Mouse (Mus musculus) heart, adult 18-20 months (tissue): ENCODE measurements at regions not wholly inside any gene's neighbourhood (a gene's known extent, or its start where the extent isn't known, plus 50 kb on each side); places are given as distances from the start of the nearest gene placed in this dataset.

Experiments used
- DNase-seq, 2 experiments: peaks; one replicate each; pipeline ENCODE4 v3.0.0; 2021 to 2022; ENCODE audit warnings: mixed read lengths in 1 of 2

DNA sequence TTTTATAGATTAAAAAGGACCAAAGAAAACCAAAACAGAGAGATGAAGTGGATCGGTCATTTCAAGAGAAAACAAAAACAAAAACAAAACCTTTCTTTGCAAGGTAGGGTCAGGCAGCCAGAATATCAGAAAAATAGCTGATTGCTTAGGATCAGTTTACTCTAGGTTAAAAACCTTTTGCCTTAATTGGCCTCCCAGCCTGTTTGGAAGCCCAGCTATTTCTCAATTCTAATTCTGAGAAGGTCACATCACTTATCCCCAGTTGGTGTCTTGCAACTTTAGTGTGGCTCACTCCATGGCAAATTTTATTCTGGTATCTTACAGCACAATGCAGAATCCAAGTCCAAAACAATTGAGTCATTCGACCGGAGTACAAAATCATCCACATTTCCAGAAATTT, 70.0 kb downstream of the 1190002N15Rik start:
- DNase-seq = no peak

DNA sequence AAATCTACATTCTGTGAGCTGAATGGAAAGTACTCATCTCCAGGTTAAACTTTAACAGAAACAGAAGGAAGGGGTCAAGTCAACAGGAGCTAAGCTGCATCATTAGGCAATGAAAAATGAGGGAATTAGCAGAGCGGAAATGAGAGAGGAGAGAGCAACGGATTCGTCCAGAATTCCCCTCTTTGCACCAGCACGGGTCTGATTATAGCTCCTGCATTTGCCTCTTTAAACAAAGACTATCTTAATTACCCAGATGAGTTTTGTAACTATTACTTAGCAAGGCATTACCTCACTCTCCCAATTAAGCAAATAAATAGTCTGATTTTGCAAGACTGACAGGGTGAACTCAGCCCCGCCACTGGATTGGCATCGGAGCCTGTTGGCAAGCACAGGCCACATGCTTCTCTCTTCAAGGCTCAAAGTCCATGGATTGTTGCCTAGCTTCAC, 81.8 kb downstream of the 1190002N15Rik start:
- DNase-seq = peak; percentile 16 to 43

DNA sequence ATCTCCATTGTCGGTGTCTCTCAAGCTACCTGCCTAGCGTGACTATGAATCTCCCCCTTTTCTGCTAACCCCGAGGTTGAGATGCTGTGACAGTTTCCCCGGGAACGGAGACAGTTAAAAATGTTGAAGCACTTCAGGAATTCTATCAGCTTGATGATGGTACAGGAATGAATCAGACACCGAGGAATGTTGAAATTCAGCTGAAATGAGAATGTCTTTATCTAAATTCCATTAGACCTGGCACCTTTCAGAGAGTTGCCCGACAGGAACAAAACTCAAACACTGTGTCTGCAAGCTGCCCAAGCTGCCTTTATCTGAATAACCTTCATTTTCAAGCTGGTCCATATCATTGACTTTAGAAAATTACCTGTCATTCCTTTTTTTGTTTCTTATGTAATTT, 82.4 kb downstream of the 1190002N15Rik start:
- no peak for DNase-seq

DNA sequence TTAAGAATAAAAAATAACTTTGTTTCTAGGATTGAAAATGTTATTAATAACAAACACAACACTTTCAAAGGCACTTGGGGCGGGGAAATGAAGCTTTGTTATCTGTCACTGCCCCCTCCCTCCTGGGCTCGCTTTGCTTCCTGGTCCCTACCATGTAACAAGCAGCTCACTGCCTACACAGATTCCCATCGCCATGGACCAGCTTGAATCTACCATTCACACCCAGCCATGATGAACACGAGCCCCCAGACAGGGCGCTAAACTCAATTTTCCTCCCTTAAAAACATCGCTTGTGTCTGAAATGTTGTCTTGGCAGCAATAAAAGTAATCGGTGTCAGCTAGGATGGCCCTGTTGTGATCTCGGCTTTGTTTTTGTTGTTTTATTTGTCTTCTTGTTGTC, 88.0 kb downstream of the 1190002N15Rik start:
- DNase-seq = no peak

DNA sequence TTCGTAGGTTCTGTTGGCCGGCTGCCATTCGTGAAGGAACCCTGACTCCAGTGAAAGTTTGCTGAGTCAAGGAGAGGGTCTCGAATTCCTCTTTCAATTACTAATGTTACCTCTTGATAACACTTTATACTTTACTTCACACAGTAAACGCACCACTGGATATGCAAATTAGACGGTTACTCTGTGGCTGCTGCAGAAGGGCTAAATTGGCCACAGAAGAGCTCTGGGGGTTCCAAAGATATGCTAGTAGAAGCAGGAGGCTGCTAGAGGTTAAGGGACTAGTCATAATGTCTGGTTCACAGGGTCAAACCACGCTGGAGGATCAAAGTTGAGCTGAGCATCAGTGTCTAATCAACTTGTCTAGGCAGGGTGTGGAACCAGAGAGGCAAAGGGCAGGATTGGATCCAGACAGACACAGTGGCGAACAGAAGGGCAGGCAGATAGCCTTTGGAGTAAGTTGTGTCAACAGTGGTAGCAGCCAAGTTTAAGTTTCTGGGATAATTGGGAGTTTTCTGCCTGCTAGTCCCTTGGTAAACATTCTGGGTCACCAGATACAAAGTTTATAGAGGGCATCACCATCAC, 91.6 kb downstream of the 1190002N15Rik start:
- no peak for DNase-seq

DNA sequence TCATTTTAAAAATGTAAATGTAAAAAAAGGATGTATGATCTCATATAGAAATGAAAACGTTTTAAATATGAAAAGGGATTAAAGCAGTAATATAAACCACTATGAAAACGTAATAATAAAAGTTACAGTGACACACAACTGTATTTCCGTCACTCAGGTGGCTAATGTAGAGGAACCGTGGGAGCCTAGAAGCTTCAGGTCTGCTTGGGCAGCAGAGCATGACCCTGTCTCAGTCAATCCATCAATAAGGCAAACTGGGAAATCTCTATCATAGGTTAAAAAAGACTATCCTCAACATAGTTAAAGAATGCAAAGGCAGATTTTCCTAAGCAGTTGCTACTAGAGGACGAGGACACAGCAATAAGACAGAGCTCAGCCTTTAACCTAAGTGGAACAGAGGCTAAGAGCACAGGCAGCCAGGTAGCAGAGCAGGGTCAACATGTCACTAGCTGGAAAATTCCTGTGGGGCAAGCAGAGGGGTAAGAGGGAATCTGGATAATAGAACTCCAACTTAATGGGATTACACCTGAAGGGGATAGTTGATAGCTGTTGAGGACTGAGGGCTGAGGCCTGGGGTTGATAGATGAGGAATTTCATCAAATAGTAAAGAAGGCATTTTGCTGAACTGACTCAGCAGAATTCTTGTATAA, 93.6 kb downstream of the 1190002N15Rik start:
- DNase-seq = no peak

DNA sequence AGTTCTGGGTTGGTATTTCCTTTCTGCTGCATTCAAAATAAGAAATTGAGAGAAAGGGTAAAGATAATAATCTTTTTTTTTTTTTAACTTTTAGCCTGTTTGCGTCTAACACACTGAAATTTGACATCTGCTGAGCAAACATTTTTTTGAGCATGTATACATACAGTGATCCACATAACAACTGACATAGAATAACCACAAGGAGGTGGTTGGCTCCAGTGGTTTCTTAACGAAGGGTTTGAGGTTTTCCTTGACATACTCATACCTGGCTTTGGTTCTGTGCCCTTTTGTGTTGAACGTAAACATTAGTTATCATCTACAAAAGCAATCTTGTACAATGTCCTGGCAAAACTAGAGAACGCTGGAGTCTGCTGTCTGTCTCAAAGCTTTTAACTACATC, 96.5 kb downstream of the 1190002N15Rik start:
- no peak for DNase-seq

DNA sequence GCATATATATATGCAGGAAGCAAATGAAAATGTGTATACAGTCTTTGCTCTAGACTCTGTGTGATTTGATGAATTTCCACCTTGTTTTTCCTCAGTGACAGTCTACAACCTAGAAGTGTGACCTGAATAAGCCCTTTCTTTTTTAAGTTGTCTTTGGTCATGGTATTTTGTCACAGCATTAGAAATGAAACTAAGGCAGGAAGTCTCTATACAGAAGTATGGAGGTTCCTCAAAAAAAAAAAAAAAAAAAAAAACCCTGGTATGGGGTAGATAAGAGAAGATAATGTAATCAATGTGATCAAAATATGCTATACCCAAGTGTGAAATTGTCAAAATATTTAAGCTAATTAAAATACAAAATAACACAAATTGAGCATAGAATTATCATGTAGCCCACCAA, 104.4 kb downstream of the 1190002N15Rik start:
- DNase-seq = no peak

DNA sequence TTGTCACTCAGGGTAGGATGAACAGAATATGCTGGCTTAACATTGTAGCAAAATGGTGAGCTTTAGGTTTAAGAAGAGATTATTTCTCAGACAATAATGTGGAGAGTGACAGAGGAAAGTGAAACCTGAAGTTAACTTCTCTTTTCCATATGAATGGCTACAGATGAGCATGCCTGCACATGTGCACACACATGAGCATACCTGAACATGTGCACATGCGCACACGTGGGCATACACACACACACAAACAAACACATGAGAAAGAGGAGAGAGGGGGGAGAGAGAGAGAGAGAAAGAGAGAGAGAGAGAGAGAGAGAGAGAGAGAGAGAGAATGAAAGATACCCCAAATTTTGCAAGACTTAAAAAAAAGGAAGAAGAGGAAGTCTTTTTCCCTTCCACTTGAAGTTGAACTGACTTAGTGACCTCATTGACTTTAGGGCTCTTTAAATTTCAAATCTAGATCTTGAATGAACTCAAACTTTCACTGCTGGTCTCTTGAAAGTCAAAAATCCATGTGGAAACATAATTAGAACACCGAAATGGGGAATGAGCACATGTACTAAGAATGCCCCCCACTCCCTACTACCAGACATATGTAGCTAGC, 105.6 kb downstream of the 1190002N15Rik start:
- DNase-seq = no peak

DNA sequence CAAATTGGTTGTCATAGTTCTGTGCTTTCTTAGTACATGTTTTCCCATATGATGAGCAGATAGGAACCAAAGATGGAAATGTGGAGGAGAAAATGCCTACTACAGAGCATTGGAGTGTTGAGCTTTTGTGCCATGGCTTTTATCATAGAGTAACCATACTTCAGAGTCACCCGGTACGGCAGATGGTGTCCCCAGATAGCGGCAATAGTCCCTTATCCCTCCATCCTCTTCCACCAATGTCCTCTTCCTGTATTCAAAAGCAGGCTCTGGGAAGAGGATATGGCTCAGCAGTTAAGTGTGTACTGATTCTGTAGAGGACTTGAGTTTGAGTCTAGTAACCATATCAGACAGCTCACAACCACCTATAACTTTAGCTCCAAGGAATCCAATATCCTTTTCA, 106.3 kb downstream of the 1190002N15Rik start:
- DNase-seq = no peak

DNA sequence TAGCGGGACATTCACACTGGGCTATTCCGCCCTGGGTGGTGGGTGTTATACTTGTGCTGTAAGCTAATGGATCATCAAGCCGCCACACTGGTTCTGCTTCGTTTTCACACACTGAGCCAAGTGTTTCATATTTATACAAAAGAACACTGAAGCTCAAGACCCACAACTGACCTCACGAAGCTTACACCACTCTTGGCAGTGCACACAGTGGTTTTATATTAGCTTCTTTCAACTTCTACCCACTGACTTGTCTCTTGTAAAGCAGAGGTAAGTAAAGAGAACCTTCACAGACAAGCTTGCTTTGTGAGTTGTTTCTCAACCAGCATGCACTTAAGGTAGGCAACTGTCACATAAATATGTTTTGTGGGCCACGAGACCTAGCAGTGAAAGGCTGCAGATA, 106.9 kb downstream of the 1190002N15Rik start:
- DNase-seq = no peak

DNA sequence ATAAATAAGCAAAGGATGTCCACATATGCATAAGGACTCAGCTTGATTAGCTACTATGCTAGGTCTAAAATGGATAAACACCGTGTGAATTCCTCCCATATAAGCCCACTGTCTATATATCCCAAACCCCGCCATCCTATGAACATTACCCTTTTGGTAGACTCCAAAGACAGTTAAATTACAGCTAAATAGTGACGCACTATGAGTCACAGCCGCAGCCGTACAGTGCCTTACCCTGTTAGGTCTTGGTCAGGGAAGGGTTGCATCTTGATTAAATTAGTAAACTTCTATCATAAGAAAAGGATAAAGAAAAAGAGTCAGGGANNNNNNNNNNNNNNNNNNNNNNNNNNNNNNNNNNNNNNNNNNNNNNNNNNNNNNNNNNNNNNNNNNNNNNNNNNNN, 111.1 kb downstream of the 1190002N15Rik start:
- DNase-seq = no peak

DNA sequence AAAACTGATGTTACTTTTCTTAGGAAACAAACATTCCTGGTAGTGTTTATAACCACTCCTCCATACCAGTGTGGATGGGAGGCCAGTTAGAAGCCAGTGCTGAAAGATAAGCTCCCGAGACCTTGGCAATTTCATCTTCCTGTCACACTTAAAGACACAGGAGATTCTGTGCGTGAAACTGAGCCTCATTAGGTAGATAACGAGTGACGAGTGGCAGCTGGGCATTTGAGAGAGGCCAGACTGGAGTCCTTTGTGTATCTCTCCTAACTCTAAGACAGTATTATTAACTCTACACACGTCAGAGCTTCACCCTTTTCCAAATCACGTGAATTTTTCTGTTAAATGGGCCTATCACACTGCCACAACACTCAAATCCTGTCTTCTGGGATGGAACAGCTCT, 112.1 kb downstream of the 1190002N15Rik start:
- no peak for DNase-seq

DNA sequence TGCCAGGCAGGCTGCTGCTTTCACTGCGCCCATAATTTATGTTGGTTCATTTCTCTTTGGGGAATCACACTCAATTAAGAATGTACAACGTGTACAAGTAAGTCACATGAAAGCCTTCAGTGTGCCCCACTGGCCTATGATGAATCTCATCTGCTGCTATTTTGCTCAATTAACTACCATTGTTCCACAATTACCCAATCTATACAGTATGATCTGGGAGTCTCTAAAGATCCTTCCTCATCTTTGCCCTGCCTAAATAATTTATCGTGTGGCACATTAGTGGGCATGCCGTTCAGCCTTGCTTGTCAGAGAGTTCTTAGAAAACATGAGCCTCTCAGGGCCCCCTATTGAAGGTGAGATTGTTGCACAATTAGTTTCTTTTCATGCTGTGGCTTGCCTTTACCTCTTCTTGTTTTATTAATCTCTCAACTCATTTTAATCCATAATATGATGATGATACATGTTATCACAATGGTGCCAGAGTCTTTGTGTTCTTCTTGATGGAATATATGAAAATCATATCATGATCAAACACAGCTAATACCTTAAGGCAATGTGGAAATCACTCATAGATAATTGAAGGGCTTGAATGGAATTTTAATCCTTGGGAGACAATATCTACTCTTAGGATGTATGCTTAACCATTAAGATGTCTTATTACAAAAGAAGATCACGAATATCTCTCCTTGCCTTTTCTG, 113.3 kb downstream of the 1190002N15Rik start:
- no peak for DNase-seq

DNA sequence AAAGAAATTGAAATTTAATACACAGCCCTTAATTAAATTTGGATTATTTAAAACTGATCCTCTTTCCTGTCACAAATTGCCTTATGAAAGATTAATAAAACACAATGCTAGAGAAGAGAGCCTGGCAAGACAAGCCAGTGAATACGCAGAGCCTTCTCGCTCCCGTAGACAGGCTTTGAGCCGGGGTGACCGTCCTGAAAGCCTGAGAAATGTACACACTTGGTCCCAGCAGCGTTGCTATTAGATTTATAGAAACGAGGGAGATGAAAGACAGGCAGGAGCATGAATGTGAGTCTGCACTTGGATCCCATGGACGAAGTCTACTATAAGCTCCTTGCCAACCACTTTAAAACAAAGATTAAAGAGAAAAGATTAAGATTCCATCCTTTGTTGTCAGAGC, 127.3 kb downstream of the 1190002N15Rik start:
- no peak for DNase-seq

DNA sequence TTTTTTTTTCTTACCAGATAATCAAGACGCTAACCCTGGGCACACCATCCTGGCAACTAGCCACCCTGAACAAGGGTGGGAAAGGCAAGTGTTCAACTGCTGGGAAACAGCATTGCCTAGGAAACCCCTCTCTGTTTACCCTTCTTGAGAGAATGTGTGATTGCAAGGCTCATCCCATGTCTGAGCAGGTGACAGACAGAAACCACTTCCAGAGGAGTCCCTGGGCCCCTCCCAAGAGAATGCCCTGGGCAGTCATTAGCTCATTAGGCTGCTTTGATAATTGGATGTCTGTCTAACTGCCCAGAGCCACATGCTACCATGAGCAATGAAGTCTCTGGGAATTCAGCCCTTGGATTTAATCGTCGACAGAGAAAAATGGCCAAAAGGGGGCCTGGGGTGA, 127.8 kb downstream of the 1190002N15Rik start:
- no peak for DNase-seq

DNA sequence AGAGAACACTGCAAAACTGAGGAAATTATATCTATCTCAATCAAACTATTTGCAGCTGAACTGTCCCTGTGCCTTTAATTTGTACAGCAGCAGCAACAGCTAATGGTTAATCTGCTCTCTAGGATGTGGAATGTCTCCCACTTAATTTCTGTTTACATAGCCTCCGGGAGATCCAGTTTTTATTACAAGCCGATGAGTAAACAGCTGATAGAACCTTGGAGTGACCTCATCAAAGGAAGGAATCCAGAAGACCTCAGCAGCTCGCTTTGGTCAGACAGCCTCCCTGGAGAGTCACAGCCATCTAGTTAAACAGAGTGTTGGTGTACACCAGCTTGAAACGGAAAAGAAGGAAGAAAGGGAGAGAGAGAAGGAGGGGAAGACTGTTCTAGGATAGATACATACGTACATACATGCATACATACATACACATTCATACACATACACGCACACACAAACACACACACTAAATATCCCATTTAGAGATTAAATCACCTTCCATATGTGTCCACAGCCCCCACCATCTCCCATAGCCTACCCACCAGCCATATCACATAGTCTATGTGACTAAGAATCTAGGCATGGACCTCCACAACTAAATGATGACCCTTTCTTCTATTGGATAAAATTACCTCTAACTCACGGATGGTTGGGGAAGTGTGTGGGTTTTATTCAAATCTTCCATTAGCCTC, 129.1 kb downstream of the 1190002N15Rik start:
- DNase-seq = no peak

DNA sequence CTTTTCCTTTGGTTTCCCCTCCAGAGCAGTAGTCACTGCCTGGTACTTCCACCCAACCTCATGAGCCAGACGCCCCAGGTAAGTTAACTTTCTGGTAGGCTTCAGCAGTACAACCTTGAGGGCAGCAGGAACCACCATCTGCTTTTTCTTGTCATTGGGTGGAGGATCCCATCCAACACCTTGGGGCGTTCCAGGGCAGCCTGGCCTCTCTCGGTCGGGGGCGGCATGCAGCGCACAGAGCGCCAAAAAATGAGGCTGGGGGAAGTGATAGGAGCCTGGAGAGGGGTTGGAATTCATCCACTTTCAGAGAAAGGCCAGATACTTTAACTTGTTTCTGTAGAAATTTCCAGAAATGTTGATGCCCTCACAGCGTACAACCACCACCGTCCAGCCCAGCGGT, 130.2 kb downstream of the 1190002N15Rik start:
- DNase-seq = no peak

DNA sequence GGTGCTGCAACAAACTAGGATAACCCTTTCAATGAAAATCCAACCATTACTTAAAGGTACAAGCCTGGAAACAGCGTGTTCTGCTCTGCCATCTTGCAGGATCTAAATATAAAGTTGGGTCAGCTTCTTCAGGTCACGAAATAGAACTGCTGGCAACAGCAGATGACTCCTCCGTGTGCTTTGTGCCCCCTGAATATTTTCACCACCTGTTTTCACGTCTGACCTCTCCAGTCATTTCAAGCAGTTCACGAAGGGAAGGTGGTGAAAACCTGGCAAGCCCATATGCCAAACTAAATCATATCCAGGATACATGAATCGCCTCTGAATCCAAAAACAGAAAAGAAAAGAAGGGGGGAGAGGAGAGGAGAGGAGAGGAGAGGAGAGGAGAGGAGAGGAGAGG, 133.3 kb downstream of the 1190002N15Rik start:
- peak in 1 of 2 experiments; percentile 2 for DNase-seq

DNA sequence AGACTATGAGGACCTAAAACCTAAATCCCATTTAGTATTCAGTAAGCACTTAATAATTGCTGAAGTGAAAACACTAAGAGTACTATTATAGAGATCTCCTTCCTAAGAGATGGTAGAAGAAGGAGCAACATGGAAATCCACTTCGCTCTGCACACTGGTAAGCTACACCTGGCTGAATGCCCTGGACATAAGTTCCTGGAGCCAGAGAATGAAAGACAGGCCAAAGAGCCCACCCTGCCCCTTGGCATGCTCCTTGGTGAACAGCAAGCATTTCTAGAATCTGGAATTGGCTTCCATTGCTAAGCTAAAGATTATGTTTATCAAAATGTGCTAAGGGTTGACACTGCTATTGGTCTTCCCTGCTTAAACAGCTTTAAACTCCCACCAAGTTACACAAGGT, 137.3 kb downstream of the 1190002N15Rik start:
- DNase-seq = no peak

DNA sequence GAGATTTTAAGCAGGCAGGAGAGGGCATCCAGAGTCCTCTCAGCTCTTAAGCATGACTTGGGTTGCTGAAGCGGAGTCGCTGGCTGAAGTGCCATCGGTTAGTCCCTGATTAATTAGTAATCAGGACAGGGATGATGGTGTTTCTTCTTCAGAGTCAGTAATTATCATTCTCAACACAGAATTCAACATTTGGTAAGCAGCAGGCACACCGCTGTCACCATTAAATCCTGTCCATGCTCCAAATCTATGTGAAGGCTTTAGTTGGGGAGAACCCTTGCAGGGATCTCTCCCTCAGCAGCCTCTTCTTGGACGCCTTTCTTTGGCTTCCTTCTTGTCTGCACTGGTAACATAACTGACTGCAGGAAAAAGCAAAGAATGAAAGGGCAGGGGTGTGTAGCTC, 142.7 kb downstream of the 1190002N15Rik start:
- DNase-seq = no peak

DNA sequence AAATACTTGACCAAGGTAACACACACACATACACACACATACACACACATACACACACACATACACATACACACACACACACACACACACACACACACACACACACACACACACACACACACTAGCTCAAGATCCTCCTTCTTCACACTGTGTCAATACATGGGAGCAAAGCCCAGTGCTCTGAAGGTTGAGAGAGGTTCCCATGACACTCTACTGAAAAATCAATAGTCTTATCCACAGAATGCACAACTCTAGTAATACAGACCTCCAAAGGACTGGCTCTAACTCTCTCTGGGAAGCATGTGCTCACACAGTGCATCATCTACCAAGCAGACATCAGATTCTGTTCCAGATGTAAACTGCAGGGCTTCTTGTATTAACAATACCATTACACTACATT, 151.7 kb downstream of the 1190002N15Rik start:
- DNase-seq = no peak

DNA sequence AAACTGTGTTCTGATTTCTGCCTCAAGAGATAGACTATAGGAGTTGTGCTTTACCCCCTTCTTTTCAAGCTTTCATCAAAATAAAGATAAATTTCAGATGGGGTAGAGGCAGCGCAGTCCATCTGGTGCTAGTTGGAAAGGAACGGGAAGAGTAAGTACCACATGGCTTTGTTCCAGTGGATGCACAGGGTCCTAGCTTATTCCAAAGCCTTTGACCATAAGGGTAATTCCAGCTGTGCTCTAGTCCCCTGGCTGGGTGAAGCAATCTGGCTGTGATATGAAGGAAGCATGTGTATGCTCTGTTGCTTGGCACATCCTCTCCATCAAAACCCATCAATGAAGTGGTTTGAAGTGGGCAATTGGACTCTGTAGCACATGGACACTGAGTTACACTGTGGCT, 155.6 kb downstream of the 1190002N15Rik start:
- DNase-seq = no peak
